Mouse (Mus musculus): Measurements from ENCODE around the gene Kxd1.

Kxd1 gene

GRCm38 (mm10) chr8:70547762-70548161, 20.0 kb upstream of the Kxd1 start:
- no peak for DNase-seq (ENCODE audit: low read depth, low spot score)

- no peak for DNase-seq (ENCODE audit: low read depth, low spot score)
These were observed 18.7 kb upstream of the Kxd1 start for GRCm38 (mm10) chr8:70546412-70546811.

- DNase-seq (ENCODE audit: low read depth, low spot score) = peak; percentile 32
These were observed 16.5 kb upstream of the Kxd1 start for GRCm38 (mm10) chr8:70544200-70544687.

GRCm38 (mm10) chr8:70541081-70541480, 13.3 kb upstream of the Kxd1 start:
- DNase-seq (ENCODE audit: low read depth, low spot score) = no peak

GRCm38 (mm10) chr8:70540507-70541071, 12.8 kb upstream of the Kxd1 start:
- no peak for DNase-seq (ENCODE audit: low read depth, low spot score)

- DNase-seq (ENCODE audit: low read depth, low spot score) = no peak
These were observed 12.3 kb upstream of the Kxd1 start for GRCm38 (mm10) chr8:70540013-70540506.

- DNase-seq (ENCODE audit: low read depth, low spot score) = peak; percentile 100
These were observed 11.5 kb upstream of the Kxd1 start, which contains the start of gene Ell for GRCm38 (mm10) chr8:70539077-70539813. Gene Ell (plus strand): TSS chr8:70539457.

- peak; percentile 99 for DNase-seq (ENCODE audit: low read depth, low spot score)
These were observed 10.9 kb upstream of the Kxd1 start for GRCm38 (mm10) chr8:70538633-70539076.

- DNase-seq (ENCODE audit: low read depth, low spot score) = peak; percentile 63
These were observed 10.3 kb upstream of the Kxd1 start for GRCm38 (mm10) chr8:70538024-70538579.

GRCm38 (mm10) chr8:70535701-70536100, 7.9 kb upstream of the Kxd1 start:
- no peak for DNase-seq (ENCODE audit: low read depth, low spot score)

- no peak for DNase-seq (ENCODE audit: low read depth, low spot score)
These were observed 7.5 kb upstream of the Kxd1 start for GRCm38 (mm10) chr8:70535221-70535620.

GRCm38 (mm10) chr8:70534281-70534680, 6.5 kb upstream of the Kxd1 start:
- no peak for DNase-seq (ENCODE audit: low read depth, low spot score)

- DNase-seq (ENCODE audit: low read depth, low spot score) = no peak
These were observed 2.6 kb upstream of the Kxd1 start for GRCm38 (mm10) chr8:70530314-70530713.

- no peak for DNase-seq (ENCODE audit: low read depth, low spot score)
These were observed 2.0 kb upstream of the Kxd1 start for GRCm38 (mm10) chr8:70529741-70530161.

- no peak for DNase-seq (ENCODE audit: low read depth, low spot score)
These were observed 1.5 kb upstream of the Kxd1 start for GRCm38 (mm10) chr8:70529299-70529698.

- DNase-seq (ENCODE audit: low read depth, low spot score) = peak; percentile 18
These were observed 534 bp upstream of the Kxd1 start for GRCm38 (mm10) chr8:70528182-70528797.

GRCm38 (mm10) chr8:70527111-70527511, 645 bp downstream of the Kxd1 start:
- DNase-seq (ENCODE audit: low read depth, low spot score) = no peak

- peak; percentile 99 for DNase-seq (ENCODE audit: low read depth, low spot score)
These were observed 5.0 kb downstream of the Kxd1 start for GRCm38 (mm10) chr8:70522592-70523403.

- DNase-seq (ENCODE audit: low read depth, low spot score) = no peak
These were observed 8.2 kb downstream of the Kxd1 start for GRCm38 (mm10) chr8:70519606-70520005.

GRCm38 (mm10) chr8:70519043-70519442, 8.7 kb downstream of the Kxd1 start:
- no peak for DNase-seq (ENCODE audit: low read depth, low spot score)

Data from ZHBTc4 (cell line).